Mouse (Mus musculus) megakaryocyte, embryonic 14.5 days (primary cell): Measurements from ENCODE around the gene Tmem60.

Experiments
- FLI1 ChIP-seq: IDR thresholded peaks from 2 replicates; pipeline ENCODE4 v1.6.1; 2012; ENCODE audit warnings: low read length, inconsistent platforms, mixed read lengths
- GATA1 ChIP-seq: IDR thresholded peaks from 3 replicates; pipeline ENCODE4 v1.6.1; 2012; ENCODE audit warnings: mixed read lengths, low read length, inconsistent platforms, borderline replicate concordance

DNA sequence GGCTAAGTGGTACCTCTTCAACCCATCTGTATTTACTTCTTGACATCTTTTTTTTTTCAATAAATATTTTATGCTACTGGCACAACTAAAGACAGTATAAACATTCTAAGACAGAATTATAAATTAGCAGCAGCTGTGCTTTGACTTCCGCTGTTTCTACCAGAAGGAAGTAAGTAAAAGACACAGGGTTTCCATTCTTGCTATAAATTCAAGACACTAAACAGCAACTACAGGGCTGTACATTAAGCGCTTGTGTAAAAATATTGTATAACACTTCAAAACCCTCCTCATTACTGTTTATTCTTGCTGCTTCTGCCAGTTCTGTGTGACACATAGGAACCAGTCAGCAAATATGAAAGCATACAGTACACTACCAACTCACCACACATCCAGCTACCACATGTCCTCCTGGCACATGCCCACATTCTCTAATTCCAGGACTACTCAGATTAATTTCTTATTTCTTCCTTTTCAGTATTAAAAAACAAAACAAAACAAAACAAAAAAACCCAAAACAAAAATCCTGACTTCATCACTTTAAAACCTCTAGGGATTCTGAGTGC, 16.7 kb upstream of the Tmem60 start:
- TF ChIP-seq GATA1: no peak
- no peak for TF ChIP-seq FLI1
